Mouse (Mus musculus): ENCODE data around the gene Dnah8. TPM values are rescaled to one million over a fixed set of nuclear protein-coding genes. Genes with fewer than 3 reads are reported as not detected.
A peak's percentile ranks its signal among the peaks of the same experiment; 100 is the strongest.

The Dnah8 gene
- total RNA-seq, 2 experiments from 2014 or later = 2.4 to 3.5 TPM

GRCm38 (mm10) chr17:30694281-30694680 lies 70.1 kb downstream of the Dnah8 start:
- no peak for DNase-seq (ENCODE audit: low spot score in 2 of 2)
- TF ChIP-seq CTCF (conservative IDR thresholded peaks at IDR 0.05) = no peak
- H3K4me3 ChIP-seq = no peak overlapping the region
- no peak overlapping the region for H3K27ac ChIP-seq

GRCm38 (mm10) chr17:30714732-30715131 lies 90.6 kb downstream of the Dnah8 start:
- H3K27ac ChIP-seq = no peak overlapping the region
- no peak for DNase-seq (ENCODE audit: low spot score in 2 of 2)

GRCm38 (mm10) chr17:30718197-30718596 lies 94.0 kb downstream of the Dnah8 start:
- TF ChIP-seq CTCF (conservative IDR thresholded peaks at IDR 0.05) = peak; percentile 26; the same call in 1 of the 2 replicates
- H3K27ac ChIP-seq = no peak overlapping the region
- no peak overlapping the region for H3K4me3 ChIP-seq
- no peak for DNase-seq (ENCODE audit: low spot score in 2 of 2)

More at GRCm38 (mm10) chr17:30714732-30715131, 90.6 kb downstream of the Dnah8 start:
- peak; percentile 71 for TF ChIP-seq CTCF (conservative IDR thresholded peaks at IDR 0.05)
- no peak overlapping the region for H3K4me3 ChIP-seq

GRCm38 (mm10) chr17:30719031-30719430 lies 94.9 kb downstream of the Dnah8 start:
- Histone ChIP-seq H3K27ac (no peak overlapping the region), H3K4me3 (no peak overlapping the region)
- DNase-seq (ENCODE audit: low spot score in 2 of 2) = no peak
- TF ChIP-seq CTCF (conservative IDR thresholded peaks at IDR 0.05) = peak; percentile 48

GRCm38 (mm10) chr17:30727788-30728187 lies 103.6 kb downstream of the Dnah8 start:
- no peak for DNase-seq (ENCODE audit: low spot score in 2 of 2)
- H3K27ac ChIP-seq = no peak overlapping the region
- peak; percentile 76 for TF ChIP-seq CTCF (conservative IDR thresholded peaks at IDR 0.05)
- H3K4me3 ChIP-seq = no peak overlapping the region

GRCm38 (mm10) chr17:30732736-30733135 lies 108.6 kb downstream of the Dnah8 start:
- TF ChIP-seq CTCF (conservative IDR thresholded peaks at IDR 0.05) = no peak
- DNase-seq (ENCODE audit: low spot score in 2 of 2) = no peak
- H3K4me3 ChIP-seq = no peak overlapping the region

GRCm38 (mm10) chr17:30734770-30735169 lies 110.6 kb downstream of the Dnah8 start:
- H3K4me3 ChIP-seq = no peak overlapping the region
- no peak overlapping the region for H3K27ac ChIP-seq
- TF ChIP-seq CTCF (conservative IDR thresholded peaks at IDR 0.05) = peak; percentile 49
- DNase-seq (ENCODE audit: low spot score in 2 of 2) = no peak

More at GRCm38 (mm10) chr17:30732736-30733135, 108.6 kb downstream of the Dnah8 start:
- H3K27ac ChIP-seq = no peak overlapping the region

GRCm38 (mm10) chr17:30735454-30735853 lies 111.3 kb downstream of the Dnah8 start:
- DNase-seq (ENCODE audit: low spot score in 2 of 2) = no peak
- TF ChIP-seq CTCF (conservative IDR thresholded peaks at IDR 0.05) = peak; percentile 46
- H3K27ac ChIP-seq = no peak overlapping the region
- no peak overlapping the region for H3K4me3 ChIP-seq

GRCm38 (mm10) chr17:30737797-30738196 lies 113.6 kb downstream of the Dnah8 start:
- H3K27ac ChIP-seq = no peak overlapping the region
- DNase-seq (ENCODE audit: low spot score in 2 of 2) = peak in 1 of 2 experiments; percentile 60
- TF ChIP-seq CTCF (conservative IDR thresholded peaks at IDR 0.05) = peak; percentile 88
- no peak overlapping the region for H3K4me3 ChIP-seq

- TF ChIP-seq CTCF (conservative IDR thresholded peaks at IDR 0.05) = peak; percentile 19; the same call in 1 of the 2 replicates
- no peak overlapping the region for H3K4me3 ChIP-seq
- no peak for DNase-seq (ENCODE audit: low spot score in 2 of 2)
- no peak overlapping the region for H3K27ac ChIP-seq
Measured at GRCm38 (mm10) chr17:30739769-30740168, 115.6 kb downstream of the Dnah8 start.

- no peak for DNase-seq (ENCODE audit: low spot score in 2 of 2)
- peak; percentile 47 for TF ChIP-seq CTCF (conservative IDR thresholded peaks at IDR 0.05)
- H3K4me3 ChIP-seq = no peak overlapping the region
- no peak overlapping the region for H3K27ac ChIP-seq
Measured at GRCm38 (mm10) chr17:30743947-30744346, 119.8 kb downstream of the Dnah8 start.

GRCm38 (mm10) chr17:30746056-30747024 lies 122.2 kb downstream of the Dnah8 start:
- Histone ChIP-seq H3K27ac (peak overlapping the region; percentile 64), H3K4me3 (no peak overlapping the region)
- peak; percentile 99; the same call in 1 of the 2 replicates for TF ChIP-seq CTCF (conservative IDR thresholded peaks at IDR 0.05)
- peak; percentile 77 to 92 for DNase-seq (ENCODE audit: low spot score in 2 of 2)

- TF ChIP-seq CTCF (conservative IDR thresholded peaks at IDR 0.05) = no peak
- H3K4me3 ChIP-seq = no peak overlapping the region
- no peak for DNase-seq (ENCODE audit: low spot score in 2 of 2)
- H3K27ac ChIP-seq = no peak overlapping the region
Measured at GRCm38 (mm10) chr17:30749391-30749790, 125.2 kb downstream of the Dnah8 start.

Data from layer of hippocampus, adult 2 months (tissue).